Comparison of ENCODE assay signal across 8 mouse cellular contexts in genomic region chr1:119053402-119053841, GRCm38 (mm10). TPM values are rescaled to one million over a fixed set of nuclear protein-coding genes. Genes with fewer than 3 reads are reported as not detected.
A peak's percentile ranks its signal among the peaks of the same experiment; 100 is the strongest.
DNase-seq lines count a peak whose midpoint lies in the region; ATAC-seq and TF ChIP-seq lines count a peak whose summit lies in the region.

Gli2 (minus strand) TSS chr1:119053619.

- peak within 1 kb of the TSS; percentile 96 for H3K27ac ChIP-seq in forebrain, embryonic 11.5 days (ENCODE audit: low read depth, low read length)
- peak within 1 kb of the TSS; percentile 50 to 61; a peak in 3 of 4 replicates for H3K27ac ChIP-seq in heart, embryonic 14.5 days (replicated peaks in 1 of 2; ENCODE audit: control insufficient read depth in 1 of 2, insufficient read depth in 1 of 2, low read depth in 2 of 2, low read length in 2 of 2)
- no peak within 1 kb of the TSS for H3K27ac ChIP-seq in liver, adult 2 months (replicated peaks; ENCODE audit: insufficient read depth, low read depth, low read length)

- H3K9ac ChIP-seq in forebrain, embryonic 11.5 days (ENCODE audit: low read length): peak within 1 kb of the TSS; percentile 78
- peak within 1 kb of the TSS; percentile 76 for H3K9ac ChIP-seq in heart, embryonic 14.5 days (ENCODE audit: low read length)
- H3K9ac ChIP-seq in liver, adult 2 months (ENCODE audit: low read depth, low read length): no peak within 1 kb of the TSS

- ATAC-seq in CD4-positive, CD25-positive, alpha-beta regulatory T cell, adult 4 months: no peak
- ATAC-seq in forebrain, embryonic 11.5 days (replicated peaks; ENCODE audit: low FRiP score): peak; percentile 88
- peak; percentile 80 for ATAC-seq in heart, embryonic 14.5 days (ENCODE audit: insufficient number of reproducible peaks, insufficient read depth, low FRiP score, low read depth)

- H3K27me3 ChIP-seq in forebrain, embryonic 11.5 days (ENCODE audit: control insufficient read depth, insufficient read depth, low read length): no peaks in the 10 kb centered on the region
- H3K27me3 ChIP-seq in heart, embryonic 14.5 days (ENCODE audit: control insufficient read depth, insufficient read depth, low read length): peaks cover 44% of the 10 kb centered on the region
- peaks cover 18% of the 10 kb centered on the region; the same call in 1 of the 2 replicates for H3K27me3 ChIP-seq in liver, adult 2 months (ENCODE audit: control insufficient read depth, insufficient read depth, low read length)
- H3K27me3 ChIP-seq in myocyte (ENCODE audit: control insufficient read depth, insufficient read depth, insufficient read length): peaks cover 13% of the 10 kb centered on the region

- peaks cover 21% of the 10 kb centered on the region for H3K4me1 ChIP-seq in forebrain, embryonic 11.5 days (replicated peaks; ENCODE audit: control insufficient read depth, insufficient read depth, low read length)
- peaks cover 10 to 16% of the 10 kb centered on the region in 2 experiments for H3K4me1 ChIP-seq in heart, embryonic 14.5 days (ENCODE audit: control insufficient read depth in 2 of 2, insufficient read depth in 2 of 2, low read length in 2 of 2)
- no peaks in the 10 kb centered on the region for H3K4me1 ChIP-seq in liver, adult 2 months (ENCODE audit: control insufficient read depth, insufficient read depth, low read length)

- H3K4me2 ChIP-seq in forebrain, embryonic 11.5 days (ENCODE audit: low read depth, low read length, severe bottlenecking): peak within 1 kb of the TSS; percentile 87
- H3K4me2 ChIP-seq in heart, embryonic 14.5 days (ENCODE audit: low read length): peak within 1 kb of the TSS; percentile 97
- H3K4me2 ChIP-seq in myocyte (ENCODE audit: low read depth): peak within 1 kb of the TSS; percentile 75

- TF ChIP-seq POLR2A in liver, adult 2 months (IDR thresholded peaks at IDR 0.05; ENCODE audit: extremely low read depth, insufficient read depth, low read length): no peak
- TF ChIP-seq POLR2A in myocyte (IDR thresholded peaks at IDR 0.05; ENCODE audit: insufficient read length, low read depth): peak; percentile 57

- peak within 1 kb of the TSS; percentile 55 for H3K4me3 ChIP-seq in forebrain, embryonic 11.5 days (ENCODE audit: low read depth, low read length)
- H3K4me3 ChIP-seq in heart, embryonic 14.5 days (ENCODE audit: control insufficient read depth in 1 of 2, insufficient read depth in 1 of 2, low read depth in 1 of 2, low read length in 2 of 2): peak within 1 kb of the TSS; percentile 62 to 66
- H3K4me3 ChIP-seq in liver, adult 2 months (ENCODE audit: insufficient read depth, low read depth, low read length): peak within 1 kb of the TSS; percentile 22; the same call in 1 of the 2 replicates
- peak within 1 kb of the TSS; percentile 24 for H3K4me3 ChIP-seq in myocyte

- H3K36me3 ChIP-seq in forebrain, embryonic 11.5 days (ENCODE audit: control insufficient read depth, insufficient read depth, low read length): no peaks in the 10 kb centered on the region
- H3K36me3 ChIP-seq in heart, embryonic 14.5 days (ENCODE audit: control insufficient read depth, insufficient read depth, low read length): no peaks in the 10 kb centered on the region
- H3K36me3 ChIP-seq in liver, adult 2 months (ENCODE audit: control insufficient read depth, insufficient read depth, low read length): no peaks in the 10 kb centered on the region
- no peaks in the 10 kb centered on the region for H3K36me3 ChIP-seq in myocyte (ENCODE audit: control insufficient read depth, insufficient read depth)

- H3ac ChIP-seq in myocyte (ENCODE audit: control insufficient read depth, insufficient read length): peak within 1 kb of the TSS; percentile 46

- no peaks in the 10 kb centered on the region for H3K9me3 ChIP-seq in forebrain, embryonic 11.5 days (ENCODE audit: control insufficient read depth, low read length)
- H3K9me3 ChIP-seq in heart, embryonic 14.5 days (ENCODE audit: control insufficient read depth, low read length): no peaks in the 10 kb centered on the region

- WGBS in forebrain, embryonic 11.5 days: under 1% methylated on average over 42 of the region's 42 CpGs
- 5% methylated on average over 31 of the region's 42 CpGs for WGBS in heart, embryonic 14.5 days
- WGBS in liver, adult 2 months: 2% methylated on average over 41 of the region's 42 CpGs

- peak; percentile 80 for TF ChIP-seq CTCF in liver, adult 2 months (IDR thresholded peaks at IDR 0.05; ENCODE audit: low read depth, low read length)

- peak; percentile 5 for DNase-seq in CD4-positive, CD25-positive, alpha-beta regulatory T cell, adult 2 months (ENCODE audit: low read depth, low spot score)
- peak; percentile 95 for DNase-seq in forebrain, embryonic 11.5 days (ENCODE audit: low spot score)
- peak; percentile 89 for DNase-seq in kidney, postnatal 10 days
- peak; percentile 16 for DNase-seq in liver, adult 2 months (ENCODE audit: extremely low read depth, low read depth, low spot score)
- peak; percentile 86 for DNase-seq in testis, postnatal 10 days (ENCODE audit: low spot score)

- H3K79me2 ChIP-seq in liver, adult 2 months (ENCODE audit: control insufficient read depth, insufficient read depth, low read length): no peaks in the 10 kb centered on the region
- H3K79me2 ChIP-seq in myocyte (ENCODE audit: control insufficient read depth, insufficient read depth): no peaks in the 10 kb centered on the region

TF ChIP-seq in myocyte, 11 proteins besides CTCF, POLR2A, EP300 and RAD21:
- TF ChIP-seq E2F4 (IDR thresholded peaks at IDR 0.05; ENCODE audit: insufficient read depth) (no peak), TCF12 (IDR thresholded peaks at IDR 0.05; ENCODE audit: insufficient read depth, poor library complexity, severe bottlenecking) (no peak), POLR2AphosphoS2 (IDR thresholded peaks at IDR 0.05; ENCODE audit: insufficient read length, low read depth) (no peak), MYOD1 (IDR thresholded peaks at IDR 0.05; ENCODE audit: control insufficient read depth in 1 of 3, insufficient read length in 2 of 3, low read depth in 2 of 3) (no peak), CEBPB (IDR thresholded peaks at IDR 0.05; ENCODE audit: insufficient read depth, poor library complexity, severe bottlenecking) (no peak), MYOG (IDR thresholded peaks at IDR 0.05; ENCODE audit: control insufficient read depth in 1 of 3, insufficient read depth in 1 of 3, insufficient read length in 2 of 3, low read depth in 2 of 3) (no peak), MAX (IDR thresholded peaks at IDR 0.05; ENCODE audit: low read depth) (no peak), SRF (IDR thresholded peaks at IDR 0.05; ENCODE audit: control insufficient read depth, insufficient read length, low read depth) (no peak), REST (IDR thresholded peaks at IDR 0.05; ENCODE audit: insufficient read depth, insufficient read length) (no peak), TCF3 (IDR thresholded peaks at IDR 0.05; ENCODE audit: insufficient read length, low read depth) (no peak), USF1 (IDR thresholded peaks at IDR 0.05; ENCODE audit: low read depth) (no peak)

RNA-seq across cellular contexts. Expression of gene Gli2, which starts in this region (rescaled TPM):
- polyA plus RNA-seq in CD4-positive, CD25-positive, alpha-beta regulatory T cell, adult 4 months (2017; shearing (Covaris generic)): not detected
- 16.0 and 16.3 TPM in 2 replicates for polyA plus RNA-seq in forebrain, embryonic 11.5 days (2014; fragmentation: Nextera tagmentation; extraction: Ambion mirVana)
- polyA plus RNA-seq in heart, embryonic 14.5 days (2014; fragmentation: Nextera tagmentation; extraction: Ambion mirVana): 3.9 and 4.2 TPM in 2 replicates
- 0.07 TPM in 1 of 2 replicates, not detected in the other for total RNA-seq in liver, adult 2 months (2014; rRNA removed)
- 0.02 and 0.10 TPM in 2 replicates for polyA plus RNA-seq in liver, adult 2 months (2012; rRNA removed)
- 0.65 TPM for polyA plus RNA-seq in myocyte (2012; fragmentation: generic; extraction: Trizol)

Comparison
In these comparisons a context has a peak if more than half of its experiments do, and no peak if none do; other contexts are left out.
1. Peak in DNase-seq and H3K4me3 ChIP-seq in liver, adult 2 months; RNA of the gene not detected or under 1 TPM.
2. DNase-seq: peak in every context shown above with its lines; median percentile 95 in forebrain, embryonic 11.5 days; 89 in kidney, postnatal 10 days; 86 in testis, postnatal 10 days; 16 in liver, adult 2 months; 5 in CD4-positive, CD25-positive, alpha-beta regulatory T cell, adult 2 months.